Mouse (Mus musculus): ENCODE results near the gene Agtpbp1. TPM values are rescaled to one million over a fixed set of nuclear protein-coding genes. Genes with fewer than 3 reads are reported as not detected.

Gene Agtpbp1
- polyA plus RNA-seq, 1 experiment from 2014 or later, result 43.7 TPM

- peak overlapping the region; percentile 78 for H3K27ac ChIP-seq
- WGBS, result 37% methylated on average over 14 of the region's 14 CpGs
- peak; percentile 75 for ATAC-seq
- no peaks in the 10 kb centered on the region for H3K27me3 ChIP-seq
- no peak overlapping the region for H3K4me3 ChIP-seq (replicated peaks)
- no peak overlapping the region for H3K4me2 ChIP-seq (replicated peaks)
- H3K9me3 ChIP-seq, result no peaks in the 10 kb centered on the region
- no peaks in the 10 kb centered on the region for H3K36me3 ChIP-seq
- H3K4me1 ChIP-seq (replicated peaks), result peaks cover 17% of the 10 kb centered on the region
- H3K9ac ChIP-seq (replicated peaks), result no peak overlapping the region
These were observed 182.8 kb downstream of the Agtpbp1 start for GRCm38 (mm10) chr13:59402026-59402775.

GRCm38 (mm10) chr13:59397571-59397970 lies 187.5 kb downstream of the Agtpbp1 start:
- Histone ChIP-seq H3K4me2 (replicated peaks) (no peak overlapping the region), H3K27ac (no peak overlapping the region), H3K9ac (replicated peaks) (no peak overlapping the region), H3K9me3 (no peaks in the 10 kb centered on the region), H3K36me3 (no peaks in the 10 kb centered on the region), H3K4me1 (replicated peaks) (peaks cover 14% of the 10 kb centered on the region), H3K4me3 (replicated peaks) (no peak overlapping the region), H3K27me3 (no peaks in the 10 kb centered on the region)
- 26% methylated on average over 3 of the region's 3 CpGs for WGBS
- ATAC-seq, result no peak

Other genes starting within 250 kb of the Agtpbp1 start
- 154 and 164 TPM in 2 replicates for gene Naa35, start within 50 bp of the Agtpbp1 start, polyA plus RNA-seq (2015; fragmentation: Nextera tagmentation; extraction: Ambion mirVana)
- gene Golm1, start 90.6 kb upstream of the Agtpbp1 start, polyA plus RNA-seq (2015; fragmentation: Nextera tagmentation; extraction: Ambion mirVana), result 76.2 and 77.0 TPM in 2 replicates
- not detected in 2 replicates for gene 4921517D22Rik, start 108.9 kb upstream of the Agtpbp1 start, polyA plus RNA-seq (2015; fragmentation: Nextera tagmentation; extraction: Ambion mirVana)
- 0.07 and 0.12 TPM in 2 replicates for gene Spata31d1a, start 125.1 kb upstream of the Agtpbp1 start, polyA plus RNA-seq (2015; fragmentation: Nextera tagmentation; extraction: Ambion mirVana)
- not detected in 2 replicates for gene Spata31d1b, start 127.1 kb upstream of the Agtpbp1 start, polyA plus RNA-seq (2015; fragmentation: Nextera tagmentation; extraction: Ambion mirVana)
- not detected in 2 replicates for gene Spata31d1d, start 146.5 kb upstream of the Agtpbp1 start, polyA plus RNA-seq (2015; fragmentation: Nextera tagmentation; extraction: Ambion mirVana)
- gene 1700014D04Rik, start 161.5 kb upstream of the Agtpbp1 start, polyA plus RNA-seq (2015; fragmentation: Nextera tagmentation; extraction: Ambion mirVana), result 0.07 and 0.26 TPM in 2 replicates
- gene Isca1, start 184.6 kb upstream of the Agtpbp1 start, polyA plus RNA-seq (2015; fragmentation: Nextera tagmentation; extraction: Ambion mirVana), result 143 and 146 TPM in 2 replicates
- not detected in 2 replicates for gene Gm49354, start 197.0 kb upstream of the Agtpbp1 start, polyA plus RNA-seq (2015; fragmentation: Nextera tagmentation; extraction: Ambion mirVana)
- 58.7 and 59.6 TPM in 2 replicates for gene Tut7, start 237.9 kb upstream of the Agtpbp1 start, polyA plus RNA-seq (2015; fragmentation: Nextera tagmentation; extraction: Ambion mirVana)